Mouse (Mus musculus) spleen, adult 2 months (tissue): ENCODE data around the gene Camk2g. TPM values are rescaled to one million over a fixed set of nuclear protein-coding genes. Genes with fewer than 3 reads are reported as not detected.

Experiments
- DNase-seq, 2 experiments: peaks; one replicate each; pipeline versions ENCODE4 v3.0.0 to v3.0.0-alpha.2; 2012 to 2021; ENCODE audit warnings: low spot score in 2 of 2, low read depth in 1 of 2
- H3K27ac ChIP-seq: fragments of 200-500 bp; 2 replicates; pipeline ENCODE4 v1.5.1; 2012; ENCODE audit warnings: low read length, inconsistent platforms; ENCODE audit not compliant: insufficient read depth
- H3K27me3 ChIP-seq: fragments of 200-500 bp; 2 replicates; pipeline ENCODE4 v1.6.1; 2012; ENCODE audit warnings: mild to moderate bottlenecking, moderate library complexity, low read length, inconsistent platforms; ENCODE audit not compliant: control insufficient read depth, insufficient read depth
- H3K36me3 ChIP-seq: fragments of 200-500 bp; 2 replicates; pipeline ENCODE4 v1.6.1; 2012; ENCODE audit warnings: mild to moderate bottlenecking, low read length, inconsistent platforms; ENCODE audit not compliant: control insufficient read depth, insufficient read depth
- H3K4me1 ChIP-seq: fragments of 200-500 bp; 2 replicates; pipeline ENCODE4 v1.6.1; 2011; ENCODE audit warnings: inconsistent platforms; ENCODE audit not compliant: control insufficient read depth, insufficient read depth, insufficient read length
- H3K4me3 ChIP-seq: fragments of 200-500 bp; 2 replicates; pipeline ENCODE4 v1.5.1; 2011; ENCODE audit warnings: mild to moderate bottlenecking, inconsistent platforms; ENCODE audit not compliant: insufficient read depth, insufficient read length; ENCODE audit errors: extremely low read depth
- CTCF ChIP-seq: fragments of 200-500 bp; IDR thresholded peaks from 2 replicates; pipeline ENCODE4 v1.5.1; 2011; ENCODE audit warnings: mild to moderate bottlenecking, inconsistent platforms; ENCODE audit not compliant: insufficient read depth, insufficient read length, insufficient replicate concordance; ENCODE audit errors: extremely low read depth
- POLR2A ChIP-seq: fragments of 200-500 bp; IDR thresholded peaks from 2 replicates; pipeline ENCODE4 v1.6.1; 2011; ENCODE audit warnings: low read depth, low read length, inconsistent platforms
- WGBS: fragments of 180-500 bp; shearing (Covaris S2); methylation state at CpG from one replicate; pipeline ENCODE4 v1.1.7; 2018; 5-methylcytosine and 5-hydroxymethylcytosine counted together
- polyA plus RNA-seq: library from polyadenylated mRNA; depleted of rRNA; stranded (reverse); fragments of >200 nt; gene quantifications from 2 replicates; pipeline ENCODE4 v1.2.3, GENCODE M21; 2012

Camk2g gene
- polyA plus RNA-seq, 1 experiment: 15.7 TPM

GRCm38 (mm10) chr14:20809820-20810219 lies 15.9 kb upstream of the Camk2g start:
- H3K27ac ChIP-seq: no peak overlapping the region
- H3K27me3 ChIP-seq: no peaks in the 10 kb centered on the region
- no peaks in the 10 kb centered on the region for H3K36me3 ChIP-seq
- no peak for DNase-seq
- H3K4me3 ChIP-seq: no peak overlapping the region
- H3K4me1 ChIP-seq: no peaks in the 10 kb centered on the region
- TF ChIP-seq CTCF (no peak), POLR2A (no peak)

DNA sequence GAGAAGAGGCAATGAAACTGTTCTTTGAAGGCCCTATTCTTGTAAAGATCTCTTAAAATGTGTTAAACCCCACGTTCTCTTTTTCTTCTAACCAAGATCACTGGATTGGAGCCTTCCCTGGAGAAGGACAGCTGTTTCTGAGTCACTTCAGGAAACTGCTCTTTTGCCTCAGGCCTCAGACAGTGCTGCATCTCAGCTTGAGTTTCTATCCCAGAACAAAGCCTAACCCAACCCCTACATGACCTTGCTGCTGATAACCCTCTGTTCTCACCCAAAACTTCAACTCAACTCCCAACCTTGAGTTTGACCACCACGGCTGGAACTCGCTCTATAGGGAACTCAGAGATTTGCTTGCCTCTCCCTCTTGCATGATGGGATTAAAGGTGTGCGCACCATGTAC lies 15.5 kb upstream of the Camk2g start:
- Histone ChIP-seq H3K27ac (no peak overlapping the region), H3K4me3 (no peak overlapping the region), H3K36me3 (no peaks in the 10 kb centered on the region), H3K27me3 (no peaks in the 10 kb centered on the region), H3K4me1 (no peaks in the 10 kb centered on the region)
- TF ChIP-seq CTCF (no peak), POLR2A (no peak)
- DNase-seq: no peak
- WGBS: 83% methylated on average over 4 of the region's 4 CpGs

- TF ChIP-seq CTCF (no peak), POLR2A (no peak)
- no peak overlapping the region for H3K4me3 ChIP-seq
- no peaks in the 10 kb centered on the region for H3K27me3 ChIP-seq
- no peak for DNase-seq
- no peaks in the 10 kb centered on the region for H3K4me1 ChIP-seq
- no peak overlapping the region for H3K27ac ChIP-seq
- 90% methylated on average over 14 of the region's 14 CpGs for WGBS
- H3K36me3 ChIP-seq: no peaks in the 10 kb centered on the region
These were observed 12.4 kb upstream of the Camk2g start for GRCm38 (mm10) chr14:20806116-20806840.

DNA sequence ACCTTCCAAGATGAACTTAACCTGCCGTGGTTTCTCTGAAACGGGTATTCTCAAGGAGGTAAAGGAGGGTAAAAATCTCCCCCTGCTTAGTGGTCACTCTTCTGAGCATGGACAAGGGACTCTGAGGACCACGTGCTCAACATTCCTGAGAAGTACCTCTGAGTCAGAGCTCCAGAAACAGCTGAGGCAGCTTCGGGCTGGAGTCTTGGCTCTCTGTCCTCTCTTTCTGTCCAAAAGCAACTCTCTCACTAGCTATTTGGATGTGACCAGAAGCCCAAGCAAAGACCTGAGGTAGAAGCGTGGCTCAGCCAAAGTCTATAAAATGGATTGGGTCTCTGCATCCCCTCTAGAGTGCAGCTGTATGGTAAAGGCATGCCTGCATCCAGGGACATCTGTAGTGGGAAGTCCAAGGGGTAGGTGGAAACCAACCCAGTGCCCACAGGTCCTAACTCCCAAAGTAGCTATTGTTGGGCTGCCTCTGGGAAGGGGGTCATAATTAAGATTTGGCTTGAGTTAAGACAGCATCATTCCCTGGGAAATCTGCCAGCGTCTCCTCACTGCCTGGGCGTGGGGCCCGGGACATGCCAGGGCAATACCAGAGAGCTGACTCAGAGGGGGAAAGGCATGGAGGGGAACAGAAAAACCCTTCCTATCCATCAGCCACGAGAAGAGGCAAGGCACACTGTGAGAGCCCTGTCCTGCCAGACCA lies 11.2 kb upstream of the Camk2g start:
- DNase-seq: no peak
- Histone ChIP-seq H3K4me1 (no peaks in the 10 kb centered on the region), H3K27me3 (no peaks in the 10 kb centered on the region), H3K27ac (no peak overlapping the region), H3K4me3 (no peak overlapping the region), H3K36me3 (no peaks in the 10 kb centered on the region)
- WGBS: 79% methylated on average over 9 of the region's 9 CpGs
- TF ChIP-seq POLR2A (no peak), CTCF (no peak)

DNA sequence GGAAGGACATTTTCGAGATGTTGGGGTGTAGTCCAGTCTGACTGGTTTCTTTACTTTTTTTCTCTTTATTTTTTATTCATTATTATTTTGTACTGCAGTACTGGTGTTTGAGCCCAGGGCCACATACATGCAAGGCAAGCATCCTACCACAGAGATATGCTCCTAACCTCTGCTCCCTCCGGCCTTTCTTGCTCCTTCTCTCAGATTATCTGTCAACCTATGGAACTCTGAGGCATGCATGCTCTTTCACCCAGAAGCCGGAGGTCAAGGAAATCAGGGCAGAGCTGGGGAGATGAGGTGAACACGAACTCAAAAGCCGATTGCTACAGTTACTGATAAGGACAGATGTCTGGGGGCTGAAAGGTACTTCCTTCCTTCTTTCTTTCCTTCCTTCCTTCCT lies 10.6 kb upstream of the Camk2g start:
- TF ChIP-seq POLR2A (no peak), CTCF (no peak)
- H3K27me3 ChIP-seq: no peaks in the 10 kb centered on the region
- no peak for DNase-seq
- no peak overlapping the region for H3K4me3 ChIP-seq
- 74% methylated on average over 5 of the region's 5 CpGs for WGBS
- no peak overlapping the region for H3K27ac ChIP-seq
- H3K36me3 ChIP-seq: no peaks in the 10 kb centered on the region
- H3K4me1 ChIP-seq: no peaks in the 10 kb centered on the region

- H3K4me3 ChIP-seq: no peak overlapping the region
- TF ChIP-seq POLR2A (no peak), CTCF (peak; percentile 92; the same call in 1 of the 2 replicates)
- 3% methylated on average over 7 of the region's 7 CpGs for WGBS
- H3K36me3 ChIP-seq: no peaks in the 10 kb centered on the region
- DNase-seq: peak; percentile 64 to 70
- no peaks in the 10 kb centered on the region for H3K4me1 ChIP-seq
- no peak overlapping the region for H3K27ac ChIP-seq
- no peaks in the 10 kb centered on the region for H3K27me3 ChIP-seq
These were observed 9.7 kb upstream of the Camk2g start for GRCm38 (mm10) chr14:20803606-20803938.

DNA sequence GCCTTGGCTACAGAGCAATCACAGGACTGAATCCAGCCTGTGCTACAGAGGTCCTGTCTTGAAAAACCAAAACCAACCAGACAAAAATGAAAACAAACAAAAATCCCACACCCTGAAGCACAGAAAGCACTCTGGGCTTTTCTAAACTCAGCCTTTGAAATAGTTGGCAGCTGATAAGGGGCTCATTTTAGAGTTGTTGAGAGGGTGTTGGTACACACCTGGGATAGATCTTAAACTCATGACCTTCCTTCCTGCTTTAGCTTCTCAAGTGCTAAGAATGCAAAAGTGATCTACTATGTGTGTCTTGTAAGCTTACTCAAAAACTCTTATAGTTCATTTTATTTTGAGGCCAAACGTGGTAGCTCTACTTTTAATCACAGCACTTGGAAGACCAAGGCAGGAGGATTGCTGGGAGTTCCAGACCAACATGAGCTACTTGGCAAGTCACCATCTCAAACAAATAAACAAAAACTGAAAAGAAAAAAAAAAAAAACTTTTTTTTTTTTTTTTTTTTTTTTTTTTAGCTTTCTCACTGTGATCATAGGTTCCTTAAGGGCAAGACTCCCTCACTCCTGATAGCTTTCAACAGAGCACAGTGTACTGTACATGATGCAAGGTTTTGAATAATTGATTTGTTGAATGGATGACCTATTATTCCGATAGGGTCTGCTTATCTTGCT lies 9.2 kb upstream of the Camk2g start:
- Histone ChIP-seq H3K27ac (no peak overlapping the region), H3K27me3 (no peaks in the 10 kb centered on the region), H3K4me3 (no peak overlapping the region), H3K36me3 (no peaks in the 10 kb centered on the region), H3K4me1 (no peaks in the 10 kb centered on the region)
- no peak for DNase-seq
- TF ChIP-seq CTCF: no peak
- 44% methylated on average over 2 of the region's 2 CpGs for WGBS
